Mouse (Mus musculus) embryonic facial prominence, embryonic 11.5 days (tissue): Measurements from ENCODE around the gene Dao. TPM values are rescaled to one million over a fixed set of nuclear protein-coding genes. Genes with fewer than 3 reads are reported as not detected.

ENCODE experiments used
- ATAC-seq: fragments of 200-750 bp; cut with Nextera tagmentation; replicated peaks from 2 replicates; pipeline ENCODE4 v1.8.0; 2017; ENCODE audit warnings: low read depth; ENCODE audit not compliant: insufficient number of reproducible peaks, low FRiP score, low TSS enrichment
- DNase-seq: peaks from one replicate; pipeline ENCODE4 v3.0.0-alpha.2; 2015; ENCODE audit warnings: low spot score
- H3K27ac ChIP-seq: fragments of 300-500 bp; sonication (generic); replicated peaks from 2 replicates; pipeline ENCODE4 v1.5.1; 2014; ENCODE audit warnings: mild to moderate bottlenecking, low read depth, low read length, control low read depth
- H3K27me3 ChIP-seq: fragments of 300-500 bp; sonication (generic); 2 replicates; pipeline ENCODE4 v1.6.1; 2014; ENCODE audit warnings: mild to moderate bottlenecking, low read length, moderate library complexity, mixed read lengths; ENCODE audit not compliant: control insufficient read depth, insufficient read depth
- H3K36me3 ChIP-seq: fragments of 300-500 bp; sonication (generic); replicated peaks from 2 replicates; pipeline ENCODE4 v1.6.1; 2014; ENCODE audit warnings: low read depth, mild to moderate bottlenecking, low read length, moderate library complexity, mixed read lengths; ENCODE audit not compliant: control insufficient read depth, insufficient read depth
- H3K4me1 ChIP-seq: fragments of 300-500 bp; sonication (generic); 2 replicates; pipeline ENCODE4 v1.6.1; 2014; ENCODE audit warnings: low read length, mixed read lengths; ENCODE audit not compliant: control insufficient read depth, insufficient read depth
- H3K4me2 ChIP-seq: fragments of 300-500 bp; sonication (generic); 2 replicates; pipeline ENCODE4 v1.6.1; 2014; ENCODE audit warnings: low read depth, mild to moderate bottlenecking, control low read depth, low read length, moderate library complexity
- H3K4me3 ChIP-seq: fragments of 300-500 bp; sonication (generic); 2 replicates; pipeline ENCODE4 v1.5.1; 2014; ENCODE audit warnings: low read depth, low read length, control low read depth
- H3K9ac ChIP-seq: fragments of 300-500 bp; sonication (generic); replicated peaks from 2 replicates; pipeline ENCODE4 v1.6.1; 2014; ENCODE audit warnings: mild to moderate bottlenecking, control low read depth, low read length
- H3K9me3 ChIP-seq: fragments of 300-500 bp; sonication (generic); replicated peaks from 2 replicates; pipeline ENCODE4 v1.6.1; 2016; ENCODE audit warnings: mild to moderate bottlenecking, low read length, inconsistent platforms, mixed read lengths; ENCODE audit not compliant: control insufficient read depth
- WGBS: fragments of 180-500 bp; shearing (Covaris S2); extraction: QIAGEN DNeasy Blood & Tissue Kit; methylation state at CpG from one replicate; pipeline ENCODE4 v1.1.7; 2014; 5-methylcytosine and 5-hydroxymethylcytosine counted together
- polyA plus RNA-seq: library from polyadenylated mRNA; unstranded; fragments of >200 nt; fragmentation: Nextera tagmentation; extraction: Ambion mirVana; gene quantifications from 2 replicates; pipeline ENCODE4 v1.2.1, GENCODE M21; 2014

The Dao gene
- polyA plus RNA-seq, 1 experiment from 2014 or later = not detected

DNA sequence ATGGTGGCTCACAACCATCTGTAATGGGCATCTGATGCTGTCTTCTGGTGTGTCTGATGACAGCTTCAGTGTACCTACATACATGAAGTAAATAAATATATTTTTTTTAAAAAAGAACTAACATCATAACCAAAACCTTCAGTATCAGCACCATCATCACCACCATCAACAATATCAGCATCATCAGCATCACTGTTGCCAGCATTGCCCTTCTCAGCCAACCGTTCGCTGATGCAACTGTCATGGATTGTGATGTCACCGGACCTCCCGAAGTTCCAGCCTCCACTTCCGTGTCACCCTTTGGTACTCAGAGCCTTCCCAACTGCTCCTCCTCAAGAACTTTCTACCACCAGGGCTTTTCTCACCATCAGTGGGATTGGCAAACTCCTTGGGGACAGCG lies 61.7 kb downstream of the Dao start, which contains the start of gene Usp30:
Usp30 (plus strand) TSS at position 301 of the 400 bp plus-strand sequence.
- Histone ChIP-seq H3K27ac (no peak within 1 kb of the TSS), H3K27me3 (no peaks in the 10 kb centered on the region), H3K36me3 (no peaks in the 10 kb centered on the region), H3K9ac (no peak within 1 kb of the TSS), H3K4me3 (no peak within 1 kb of the TSS), H3K9me3 (no peaks in the 10 kb centered on the region), H3K4me1 (no peaks in the 10 kb centered on the region), H3K4me2 (no peak within 1 kb of the TSS)
- WGBS = 96% methylated on average over 6 of the region's 6 CpGs
- ATAC-seq (no peak), DNase-seq (no peak)

DNA sequence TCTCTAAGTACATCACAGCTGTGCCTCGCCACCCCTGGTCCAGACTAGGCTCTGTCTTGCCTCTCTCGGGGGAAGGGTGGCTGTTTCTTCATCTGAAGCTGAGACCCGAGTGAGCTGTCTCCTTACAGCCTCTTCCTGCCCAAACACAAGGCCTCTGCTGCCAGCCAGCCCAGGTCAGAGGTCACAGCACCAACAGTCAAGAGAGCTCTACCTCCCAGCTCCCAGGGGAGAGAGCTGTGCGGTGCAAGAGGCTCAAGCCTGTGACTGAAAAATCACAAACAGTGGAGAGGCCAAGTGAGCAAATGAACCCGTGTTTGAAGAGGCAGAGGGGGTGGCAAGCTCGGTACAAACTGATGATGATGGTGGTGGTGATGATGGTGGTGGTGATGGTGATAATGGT lies 63.1 kb downstream of the Dao start:
- WGBS = 37% methylated on average over 6 of the region's 6 CpGs
- Histone ChIP-seq H3K27me3 (no peaks in the 10 kb centered on the region), H3K4me1 (no peaks in the 10 kb centered on the region), H3K9me3 (no peaks in the 10 kb centered on the region), H3K27ac (no peak overlapping the region), H3K4me2 (no peak overlapping the region), H3K4me3 (no peak overlapping the region), H3K36me3 (no peaks in the 10 kb centered on the region), H3K9ac (no peak overlapping the region)
- ATAC-seq (no peak), DNase-seq (no peak)

DNA sequence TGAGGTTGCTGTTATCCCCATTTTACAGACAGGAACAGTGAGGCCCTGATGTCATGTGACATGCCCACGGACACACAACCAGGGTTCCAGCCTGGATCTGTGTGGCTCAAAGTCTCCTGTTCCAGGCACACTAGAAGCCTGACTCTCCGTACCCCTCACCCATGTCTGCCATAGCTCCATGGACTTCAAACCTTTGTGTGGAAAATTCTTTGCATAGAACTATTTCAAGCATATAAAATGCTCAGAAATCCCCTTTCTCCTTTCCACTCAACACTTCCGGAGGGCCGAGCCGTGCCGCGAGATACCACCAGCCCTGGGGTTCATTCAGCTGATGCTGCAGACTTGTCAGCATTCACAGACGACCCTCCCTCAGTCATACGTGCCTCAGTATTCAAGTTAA lies 64.0 kb downstream of the Dao start:
- Histone ChIP-seq H3K27ac (no peak overlapping the region), H3K4me1 (no peaks in the 10 kb centered on the region), H3K27me3 (no peaks in the 10 kb centered on the region), H3K9ac (no peak overlapping the region), H3K4me2 (no peak overlapping the region), H3K36me3 (no peaks in the 10 kb centered on the region), H3K9me3 (no peaks in the 10 kb centered on the region), H3K4me3 (no peak overlapping the region)
- DNase-seq = no peak
- ATAC-seq = no peak
- 83% methylated on average over 9 of the region's 9 CpGs for WGBS

DNA sequence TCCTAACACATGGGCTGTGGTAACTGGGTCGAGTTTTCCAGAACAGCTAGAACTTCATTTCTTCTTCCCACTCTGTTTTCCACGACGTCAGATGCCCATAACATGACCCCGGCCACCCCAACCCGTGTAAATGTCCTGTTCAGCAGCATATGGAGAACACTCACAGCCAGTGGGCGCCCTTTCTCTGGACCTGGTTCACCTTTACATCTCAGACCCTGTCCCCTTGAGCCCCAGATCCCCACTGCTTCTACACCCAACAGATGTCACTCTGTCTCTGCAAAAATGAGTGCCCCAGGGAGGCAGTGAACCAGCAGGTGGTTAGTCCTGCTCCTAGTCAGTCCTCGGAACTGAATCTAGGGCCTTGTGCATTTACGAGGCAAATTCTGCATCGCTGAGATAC lies 64.5 kb downstream of the Dao start:
- Histone ChIP-seq H3K36me3 (no peaks in the 10 kb centered on the region), H3K27ac (no peak overlapping the region), H3K27me3 (no peaks in the 10 kb centered on the region), H3K9ac (no peak overlapping the region), H3K4me1 (no peaks in the 10 kb centered on the region), H3K9me3 (no peaks in the 10 kb centered on the region), H3K4me2 (no peak overlapping the region), H3K4me3 (no peak overlapping the region)
- ATAC-seq (no peak), DNase-seq (no peak)
- WGBS = 70% methylated on average over 9 of the region's 9 CpGs

DNA sequence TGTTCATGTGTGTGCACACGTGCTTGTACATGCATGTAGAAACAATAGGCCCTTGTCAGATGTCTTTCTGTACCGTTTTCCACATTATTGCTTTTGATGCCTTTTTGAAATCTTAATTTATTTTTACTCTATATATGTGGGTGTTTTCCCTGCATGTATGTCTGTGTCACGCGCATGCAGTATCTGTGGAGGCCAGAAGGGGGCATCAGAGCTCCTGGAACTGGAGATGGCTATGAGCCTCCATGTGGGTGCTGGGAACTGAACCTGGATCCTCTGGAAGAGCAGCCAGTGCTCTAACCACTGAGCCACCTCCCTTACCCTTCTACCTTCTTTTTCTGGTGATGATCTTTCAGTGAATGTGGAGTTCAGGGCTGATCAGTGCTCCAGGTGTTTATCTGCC lies 67.4 kb downstream of the Dao start:
- 94% methylated on average over 4 of the region's 4 CpGs for WGBS
- no peaks in the 10 kb centered on the region for H3K36me3 ChIP-seq
- H3K4me3 ChIP-seq = no peak overlapping the region
- H3K9me3 ChIP-seq = no peaks in the 10 kb centered on the region
- ATAC-seq (no peak), DNase-seq (no peak)
- no peaks in the 10 kb centered on the region for H3K4me1 ChIP-seq
- H3K27me3 ChIP-seq = no peaks in the 10 kb centered on the region
- H3K4me2 ChIP-seq = no peak overlapping the region
- no peak overlapping the region for H3K27ac ChIP-seq
- no peak overlapping the region for H3K9ac ChIP-seq

DNA sequence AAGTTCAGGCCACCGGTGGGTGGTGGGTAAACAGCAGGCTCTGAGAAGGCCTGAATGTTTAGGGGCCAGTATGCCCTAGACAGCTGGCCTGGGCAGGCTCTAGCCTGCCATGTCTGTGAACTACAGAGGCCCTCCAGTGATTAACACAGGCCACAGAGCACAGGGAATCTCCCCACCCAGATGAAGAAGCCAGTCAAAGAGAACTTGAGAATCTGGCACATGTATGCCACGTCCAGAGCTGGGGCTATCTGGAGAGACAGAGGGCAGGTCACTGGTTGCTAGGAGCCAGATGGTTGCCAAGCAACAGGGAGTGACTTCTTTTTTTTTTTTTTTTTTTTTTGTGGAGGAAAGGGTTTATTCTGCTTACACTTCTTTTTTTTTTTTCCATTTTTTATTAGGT lies 68.8 kb downstream of the Dao start:
- H3K27ac ChIP-seq = no peak overlapping the region
- ATAC-seq (no peak), DNase-seq (no peak)
- no peak overlapping the region for H3K4me3 ChIP-seq
- WGBS = 50% methylated on average over 2 of the region's 2 CpGs
- H3K9me3 ChIP-seq = no peaks in the 10 kb centered on the region
- no peak overlapping the region for H3K4me2 ChIP-seq
- no peak overlapping the region for H3K9ac ChIP-seq
- H3K27me3 ChIP-seq = no peaks in the 10 kb centered on the region
- H3K36me3 ChIP-seq = no peaks in the 10 kb centered on the region
- no peaks in the 10 kb centered on the region for H3K4me1 ChIP-seq

Other genes starting within 250 kb of the Dao start
- gene Sart3, start 231.2 kb upstream of the Dao start, polyA plus RNA-seq = 52.4 and 55.4 TPM in 2 replicates
- gene Iscu, start 231.0 kb upstream of the Dao start, polyA plus RNA-seq = 103 and 113 TPM in 2 replicates
- gene Tmem119, start 203.2 kb upstream of the Dao start, polyA plus RNA-seq = 50.8 and 54.2 TPM in 2 replicates
- 1.2 and 2.0 TPM in 2 replicates for gene Selplg, start 171.1 kb upstream of the Dao start, polyA plus RNA-seq
- 130 and 135 TPM in 2 replicates for gene Coro1c, start 94.9 kb upstream of the Dao start, polyA plus RNA-seq
- 26.0 and 29.0 TPM in 2 replicates for gene Ssh1, start 9.8 kb upstream of the Dao start, polyA plus RNA-seq
- gene Usp30, start 61.8 kb downstream of the Dao start, polyA plus RNA-seq = 10.0 and 11.4 TPM in 2 replicates
- 3.3 and 4.1 TPM in 2 replicates for gene Svop, start 87.9 kb downstream of the Dao start, polyA plus RNA-seq
- 13.5 and 13.8 TPM in 2 replicates for gene Alkbh2, start 124.5 kb downstream of the Dao start, polyA plus RNA-seq
- gene Ung, start 126.7 kb downstream of the Dao start, polyA plus RNA-seq = 37.6 and 37.9 TPM in 2 replicates
- gene Acacb, start 142.8 kb downstream of the Dao start, polyA plus RNA-seq = 2.9 and 3.6 TPM in 2 replicates